Mouse (Mus musculus) neural tube, embryonic 13.5 days (tissue): ENCODE results near the gene Tmem237. TPM values are rescaled to one million over a fixed set of nuclear protein-coding genes. Genes with fewer than 3 reads are reported as not detected.

Experiments used
- ATAC-seq: fragments of 200-750 bp; cut with Nextera tagmentation; 2 replicates; pipeline ENCODE4 v1.8.0; 2017; ENCODE audit warnings: low read depth, mild to moderate bottlenecking, moderate TSS enrichment, moderate library complexity
- H3K27ac ChIP-seq: fragments of 300-500 bp; sonication (generic); replicated peaks from 2 replicates; pipeline ENCODE4 v1.5.1; 2015; ENCODE audit warnings: moderate library complexity, mild to moderate bottlenecking, inconsistent platforms
- H3K27me3 ChIP-seq: fragments of 300-500 bp; sonication (generic); 2 replicates; pipeline ENCODE4 v1.6.1; 2015; ENCODE audit warnings: mild to moderate bottlenecking, inconsistent platforms
- H3K36me3 ChIP-seq: fragments of 300-500 bp; sonication (generic); 2 replicates; pipeline ENCODE4 v1.6.1; 2015; ENCODE audit warnings: mild to moderate bottlenecking, inconsistent platforms
- H3K4me1 ChIP-seq: fragments of 300-500 bp; sonication (generic); replicated peaks from 2 replicates; pipeline ENCODE4 v1.6.1; 2015; ENCODE audit warnings: inconsistent platforms
- H3K4me2 ChIP-seq: fragments of 300-500 bp; sonication (generic); 2 replicates; pipeline ENCODE4 v1.6.1; 2015; ENCODE audit warnings: inconsistent platforms, mild to moderate bottlenecking, moderate library complexity
- H3K4me3 ChIP-seq: fragments of 300-500 bp; sonication (generic); 2 replicates; pipeline ENCODE4 v1.5.1; 2015; ENCODE audit warnings: mild to moderate bottlenecking, inconsistent platforms
- H3K9ac ChIP-seq: fragments of 300-500 bp; sonication (generic); 2 replicates; pipeline ENCODE4 v1.6.1; 2015; ENCODE audit warnings: moderate library complexity, mild to moderate bottlenecking, inconsistent platforms
- H3K9me3 ChIP-seq: fragments of 300-500 bp; sonication (generic); 2 replicates; pipeline ENCODE4 v1.6.1; 2016; ENCODE audit warnings: inconsistent platforms
- whole genome bisulfite sequencing: fragments of 180-500 bp; shearing (Covaris S2); methylation state at CpG from one replicate; pipeline ENCODE4 v1.1.7; 2015; 5-methylcytosine and 5-hydroxymethylcytosine counted together
- polyA plus RNA-seq: library from polyadenylated mRNA; unstranded; fragments of >200 nt; fragmentation: Nextera tagmentation; extraction: Ambion mirVana; gene quantifications from 2 replicates; pipeline ENCODE4 v1.2.1, GENCODE M21; 2015

Tmem237 gene
- polyA plus RNA-seq = 38.0 and 42.7 TPM in 2 replicates

DNA sequence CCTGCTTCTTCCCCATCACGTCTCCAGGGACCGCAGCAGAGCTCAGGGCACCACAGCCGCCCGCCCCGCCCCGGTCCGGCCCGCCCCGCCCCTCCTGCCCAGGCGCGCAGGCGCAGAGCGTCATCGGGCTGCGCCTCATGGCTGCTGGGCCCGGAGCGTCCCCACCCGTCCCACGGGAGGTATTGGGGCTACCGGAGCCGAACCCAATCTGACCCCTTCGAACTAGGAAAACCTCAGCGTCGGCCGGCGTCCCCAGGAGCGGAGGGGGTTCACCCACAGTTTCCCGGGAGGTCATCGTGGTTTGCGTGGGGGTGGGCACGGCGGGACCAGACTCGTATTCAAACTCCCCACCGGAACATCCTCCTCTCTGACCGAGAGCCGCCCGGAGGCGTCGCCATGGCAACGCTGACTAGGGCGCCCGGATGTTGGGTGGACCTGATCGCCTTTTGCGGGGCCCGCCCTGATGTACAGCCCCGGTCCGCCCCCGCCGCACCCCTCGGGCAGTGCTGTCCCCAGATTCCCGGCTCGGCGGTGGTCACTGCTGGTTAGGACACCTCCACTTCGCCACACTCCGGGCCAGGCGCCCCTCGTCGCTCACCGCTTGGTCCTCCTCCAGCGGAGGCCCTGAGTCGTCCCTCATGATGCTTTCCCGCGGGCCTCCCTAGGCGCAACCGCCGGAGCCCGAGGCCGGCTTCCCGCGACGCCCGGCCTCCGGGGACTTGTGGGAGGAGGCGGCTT is at the start of gene Tmem237:
Gene Tmem237 (minus strand): TSS at position 689 of the 738 bp plus-strand sequence.
- H3K27ac ChIP-seq = peak within 1 kb of the TSS; percentile 95
- peaks cover 18% of the 10 kb centered on the region for H3K4me1 ChIP-seq
- H3K9me3 ChIP-seq = no peaks in the 10 kb centered on the region
- H3K4me3 ChIP-seq = peak within 1 kb of the TSS; percentile 70
- H3K36me3 ChIP-seq = peaks cover 16% of the 10 kb centered on the region; the same call in 1 of the 2 replicates
- WGBS = under 1% methylated on average over 72 of the region's 74 CpGs
- peak; percentile 99 for ATAC-seq
- H3K9ac ChIP-seq = peak within 1 kb of the TSS; percentile 96
- peak within 1 kb of the TSS; percentile 87 for H3K4me2 ChIP-seq
- no peaks in the 10 kb centered on the region for H3K27me3 ChIP-seq

DNA sequence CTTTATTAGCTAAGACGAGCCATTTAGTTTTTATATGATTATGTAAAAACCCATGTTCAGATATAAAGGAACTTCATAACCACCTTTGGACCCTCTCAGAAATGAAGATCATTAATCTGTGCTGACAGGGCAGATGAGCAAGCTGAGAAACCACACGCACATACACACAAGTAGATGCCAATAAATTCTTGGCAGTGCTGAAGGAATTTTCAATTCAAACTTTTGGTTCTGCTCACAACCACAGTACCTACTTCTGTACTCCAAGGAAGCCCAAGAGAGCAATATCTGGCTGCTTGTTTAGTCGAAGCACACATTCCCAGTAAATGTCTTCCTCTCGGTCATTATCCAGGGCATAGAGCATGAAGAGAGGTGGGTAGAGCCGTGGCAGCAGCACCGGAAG is 49.4 kb upstream of the Tmem237 start:
- H3K9ac ChIP-seq = no peak overlapping the region
- no peaks in the 10 kb centered on the region for H3K27me3 ChIP-seq
- H3K36me3 ChIP-seq = peaks cover 64% of the 10 kb centered on the region
- no peaks in the 10 kb centered on the region for H3K9me3 ChIP-seq
- WGBS = 84% methylated on average over 6 of the region's 6 CpGs
- ATAC-seq = no peak
- H3K27ac ChIP-seq = no peak overlapping the region
- no peak overlapping the region for H3K4me2 ChIP-seq
- no peak overlapping the region for H3K4me3 ChIP-seq
- H3K4me1 ChIP-seq = no peaks in the 10 kb centered on the region

GRCm38 (mm10) chr1:59168556-59168955 is 48.3 kb upstream of the Tmem237 start:
- H3K27me3 ChIP-seq = no peaks in the 10 kb centered on the region
- 84% methylated on average over 2 of the region's 2 CpGs for WGBS
- no peak overlapping the region for H3K9ac ChIP-seq
- H3K4me1 ChIP-seq = no peaks in the 10 kb centered on the region
- no peak overlapping the region for H3K27ac ChIP-seq
- peaks cover 73% of the 10 kb centered on the region for H3K36me3 ChIP-seq
- no peak overlapping the region for H3K4me3 ChIP-seq
- H3K4me2 ChIP-seq = no peak overlapping the region
- no peaks in the 10 kb centered on the region for H3K9me3 ChIP-seq
- ATAC-seq = no peak

GRCm38 (mm10) chr1:59167654-59168425 is 47.6 kb upstream of the Tmem237 start:
- no peaks in the 10 kb centered on the region for H3K9me3 ChIP-seq
- H3K36me3 ChIP-seq = peaks cover 73% of the 10 kb centered on the region
- H3K4me2 ChIP-seq = no peak overlapping the region
- H3K4me1 ChIP-seq = no peaks in the 10 kb centered on the region
- no peak for ATAC-seq
- H3K27me3 ChIP-seq = no peaks in the 10 kb centered on the region
- no peak overlapping the region for H3K9ac ChIP-seq
- H3K27ac ChIP-seq = no peak overlapping the region
- 88% methylated on average over 4 of the region's 4 CpGs for WGBS
- no peak overlapping the region for H3K4me3 ChIP-seq

- H3K9ac ChIP-seq = no peak overlapping the region
- H3K4me1 ChIP-seq = no peaks in the 10 kb centered on the region
- no peak for ATAC-seq
- H3K4me2 ChIP-seq = no peak overlapping the region
- H3K36me3 ChIP-seq = peaks cover 66% of the 10 kb centered on the region
- H3K4me3 ChIP-seq = no peak overlapping the region
- H3K9me3 ChIP-seq = no peaks in the 10 kb centered on the region
- WGBS = 96% methylated on average over 9 of the region's 9 CpGs
- H3K27me3 ChIP-seq = no peaks in the 10 kb centered on the region
- H3K27ac ChIP-seq = no peak overlapping the region
These were observed 46.2 kb upstream of the Tmem237 start for GRCm38 (mm10) chr1:59166232-59166905.

DNA sequence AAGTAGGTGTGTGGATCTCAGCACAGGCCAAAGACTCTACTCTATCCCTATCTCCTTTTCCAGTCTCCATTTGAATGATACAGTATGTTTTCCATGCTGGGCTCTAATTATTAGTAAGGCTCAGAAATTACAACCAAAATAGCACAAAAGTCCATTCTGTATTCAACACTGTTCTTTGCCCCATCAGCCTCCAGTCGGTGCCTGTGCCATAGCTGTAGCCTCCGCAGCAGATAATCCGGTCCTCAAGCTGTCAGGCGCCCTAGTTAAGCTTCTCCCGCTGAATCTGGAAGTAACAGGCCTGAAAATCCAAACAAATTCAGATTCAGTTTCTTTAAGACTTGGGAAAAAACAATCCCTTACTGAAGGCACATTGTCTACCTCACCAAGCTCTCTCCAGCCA is 43.7 kb upstream of the Tmem237 start:
- H3K4me2 ChIP-seq = no peak overlapping the region
- no peaks in the 10 kb centered on the region for H3K4me1 ChIP-seq
- no peaks in the 10 kb centered on the region for H3K9me3 ChIP-seq
- no peak overlapping the region for H3K4me3 ChIP-seq
- H3K36me3 ChIP-seq = peaks cover 58% of the 10 kb centered on the region
- H3K27me3 ChIP-seq = no peaks in the 10 kb centered on the region
- H3K9ac ChIP-seq = no peak overlapping the region
- no peak overlapping the region for H3K27ac ChIP-seq
- WGBS = 73% methylated on average over 5 of the region's 5 CpGs
- no peak for ATAC-seq

DNA sequence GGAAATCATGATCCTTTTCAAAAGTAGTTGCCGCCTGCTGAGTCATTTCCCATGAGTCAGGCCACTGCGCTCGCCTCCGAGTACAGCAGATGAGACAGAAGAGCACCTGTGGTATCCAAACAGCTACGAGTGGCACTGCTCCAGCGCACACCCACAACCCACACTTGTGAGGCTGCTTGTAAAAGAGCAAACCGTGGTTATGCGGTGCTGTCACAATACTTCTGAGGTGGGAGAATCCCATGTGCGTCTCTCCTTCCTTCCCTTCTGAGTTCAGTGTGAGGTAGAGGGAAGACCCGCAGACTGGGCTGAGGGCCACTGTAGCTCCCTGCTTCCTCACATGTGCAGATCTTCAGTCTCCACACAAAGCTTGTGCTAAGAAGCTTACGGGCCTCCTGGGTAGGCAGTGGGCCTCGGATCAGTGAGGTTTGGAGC is 42.8 kb upstream of the Tmem237 start, which contains the start of gene Mpp4:
Gene Mpp4 (minus strand): TSS at position 360 of the 432 bp plus-strand sequence.
- 65% methylated on average over 12 of the region's 12 CpGs for WGBS
- Histone ChIP-seq H3K36me3 (peaks cover 56% of the 10 kb centered on the region), H3K4me1 (no peaks in the 10 kb centered on the region), H3K9me3 (no peaks in the 10 kb centered on the region), H3K9ac (no peak within 1 kb of the TSS), H3K4me2 (no peak within 1 kb of the TSS), H3K4me3 (no peak within 1 kb of the TSS), H3K27me3 (no peaks in the 10 kb centered on the region), H3K27ac (no peak within 1 kb of the TSS)
- no peak for ATAC-seq

GRCm38 (mm10) chr1:59162309-59163024 is 42.3 kb upstream of the Tmem237 start:
- H3K36me3 ChIP-seq = peaks cover 50% of the 10 kb centered on the region
- 67% methylated on average over 8 of the region's 8 CpGs for WGBS

DNA sequence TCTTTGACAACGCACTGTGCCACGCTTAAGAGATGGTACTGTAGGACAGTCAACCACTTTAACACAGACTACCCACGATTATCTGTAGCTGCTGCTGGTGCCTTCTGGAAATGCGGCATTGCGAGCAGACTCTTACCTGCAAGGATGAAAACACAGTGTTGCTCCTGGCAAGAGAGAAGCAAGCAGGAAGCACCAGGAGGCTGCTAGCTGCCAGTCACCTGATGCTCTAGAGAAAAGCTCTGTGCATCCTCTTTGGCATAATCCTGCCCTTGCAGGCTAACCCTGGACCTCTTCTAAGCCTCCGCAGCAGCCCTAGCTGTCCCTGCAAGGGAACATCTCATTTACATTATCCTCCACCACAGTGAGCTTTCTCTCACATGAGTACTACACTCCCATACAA is 41.2 kb upstream of the Tmem237 start:
- no peak overlapping the region for H3K9ac ChIP-seq
- H3K4me3 ChIP-seq = no peak overlapping the region
- H3K4me2 ChIP-seq = no peak overlapping the region
- no peaks in the 10 kb centered on the region for H3K4me1 ChIP-seq
- no peaks in the 10 kb centered on the region for H3K27me3 ChIP-seq
- WGBS = 89% methylated on average over 6 of the region's 6 CpGs
- no peak for ATAC-seq
- no peaks in the 10 kb centered on the region for H3K9me3 ChIP-seq
- H3K27ac ChIP-seq = no peak overlapping the region
- H3K36me3 ChIP-seq = peaks cover 39% of the 10 kb centered on the region

More at GRCm38 (mm10) chr1:59162309-59163024, 42.3 kb upstream of the Tmem237 start:
- no peak for ATAC-seq
- no peak overlapping the region for H3K4me2 ChIP-seq
- H3K27me3 ChIP-seq = no peaks in the 10 kb centered on the region
- H3K4me1 ChIP-seq = no peaks in the 10 kb centered on the region
- H3K4me3 ChIP-seq = no peak overlapping the region
- no peak overlapping the region for H3K27ac ChIP-seq
- no peak overlapping the region for H3K9ac ChIP-seq
- H3K9me3 ChIP-seq = no peaks in the 10 kb centered on the region

- H3K4me1 ChIP-seq = no peaks in the 10 kb centered on the region
- H3K36me3 ChIP-seq = peaks cover 34% of the 10 kb centered on the region
- no peak overlapping the region for H3K27ac ChIP-seq
- no peak overlapping the region for H3K4me3 ChIP-seq
- no peak for ATAC-seq
- H3K9me3 ChIP-seq = no peaks in the 10 kb centered on the region
- H3K9ac ChIP-seq = no peak overlapping the region
- no peak overlapping the region for H3K4me2 ChIP-seq
- WGBS = 93% methylated on average over 6 of the region's 6 CpGs
- no peaks in the 10 kb centered on the region for H3K27me3 ChIP-seq
These were observed 40.7 kb upstream of the Tmem237 start for GRCm38 (mm10) chr1:59160871-59161270.

DNA sequence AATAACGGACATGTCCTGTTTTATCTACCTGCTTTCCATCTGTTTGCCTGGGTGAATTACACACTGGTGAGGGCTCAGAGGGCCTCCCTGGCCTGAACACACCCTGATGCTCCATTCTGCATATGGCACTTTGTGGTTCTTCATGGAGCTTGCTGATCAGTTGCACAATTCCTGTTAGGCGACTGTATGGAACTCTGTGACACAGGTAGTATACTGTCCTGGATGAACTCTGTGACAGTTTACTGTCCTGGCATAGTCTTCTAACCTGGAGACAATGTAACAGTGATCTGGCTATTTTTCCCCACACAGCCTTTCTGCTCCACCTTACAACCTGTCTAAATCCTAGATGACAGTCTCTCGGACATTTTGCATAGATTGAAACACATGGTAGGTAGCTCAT is 38.9 kb upstream of the Tmem237 start:
- no peak for ATAC-seq
- Histone ChIP-seq H3K4me3 (no peak overlapping the region), H3K36me3 (peaks cover 25% of the 10 kb centered on the region), H3K9me3 (no peaks in the 10 kb centered on the region), H3K27me3 (no peaks in the 10 kb centered on the region), H3K4me2 (no peak overlapping the region), H3K27ac (no peak overlapping the region), H3K9ac (no peak overlapping the region), H3K4me1 (no peaks in the 10 kb centered on the region)
- 85% methylated on average over 3 of the region's 3 CpGs for WGBS
